Mouse (Mus musculus): ENCODE results near the gene Batf2.

The Batf2 gene

GRCm38 (mm10) chr19:6216046-6216705 is 75.4 kb downstream of the Batf2 start:
- in situ Hi-C loops (cut with MboI; ENCODE audit: low sequenced_read_pairs): no loop called here

- in situ Hi-C loops (cut with MboI; ENCODE audit: low sequenced_read_pairs): no loop called here
Observed at GRCm38 (mm10) chr19:6218606-6219005, 77.8 kb downstream of the Batf2 start.
